Mouse (Mus musculus) intestine, postnatal 0 days (tissue): ENCODE results near the gene Hoxd11. TPM values are rescaled to one million over a fixed set of nuclear protein-coding genes. Genes with fewer than 3 reads are reported as not detected.

Source experiments
- ATAC-seq: fragments of 200-750 bp; cut with Nextera tagmentation; 2 replicates; pipeline ENCODE4 v1.8.0; 2017; ENCODE audit warnings: mild to moderate bottlenecking, moderate TSS enrichment, moderate library complexity
- H3K27ac ChIP-seq: fragments of 300-500 bp; sonication (generic); 2 replicates; pipeline ENCODE4 v1.5.1; 2014; ENCODE audit warnings: mild to moderate bottlenecking, low read depth, low read length, moderate library complexity
- H3K27me3 ChIP-seq: fragments of 300-500 bp; sonication (generic); replicated peaks from 2 replicates; pipeline ENCODE4 v1.6.1; 2014; ENCODE audit warnings: low read length, mixed read lengths; ENCODE audit not compliant: control insufficient read depth, insufficient read depth
- H3K36me3 ChIP-seq: fragments of 300-500 bp; sonication (generic); 2 replicates; pipeline ENCODE4 v1.6.1; 2014; ENCODE audit warnings: mild to moderate bottlenecking, moderate library complexity; ENCODE audit not compliant: control insufficient read depth, insufficient read depth
- H3K4me1 ChIP-seq: fragments of 300-500 bp; sonication (generic); replicated peaks from 2 replicates; pipeline ENCODE4 v1.6.1; 2014; ENCODE audit warnings: antibody characterized with exemption, low read length, mixed read lengths; ENCODE audit not compliant: control insufficient read depth, insufficient read depth
- H3K4me2 ChIP-seq: fragments of 300-500 bp; sonication (generic); replicated peaks from 2 replicates; pipeline ENCODE4 v1.6.1; 2014; ENCODE audit warnings: low read depth, mild to moderate bottlenecking, moderate library complexity
- H3K4me3 ChIP-seq: fragments of 300-500 bp; sonication (generic); 2 replicates; pipeline ENCODE4 v1.5.1; 2014; ENCODE audit warnings: low read depth, low read length
- H3K9ac ChIP-seq: fragments of 300-500 bp; sonication (generic); 2 replicates; pipeline ENCODE4 v1.6.1; 2014; ENCODE audit warnings: mild to moderate bottlenecking, low read depth, low read length
- H3K9me3 ChIP-seq: fragments of 300-500 bp; sonication (generic); 2 replicates; pipeline ENCODE4 v1.6.1; 2016; ENCODE audit warnings: mixed run types; ENCODE audit not compliant: control insufficient read depth
- CTCF ChIP-seq: sonication (generic); IDR thresholded peaks from 2 replicates; pipeline ENCODE4 v1.5.1; 2016; ENCODE audit warnings: low read depth, mild to moderate bottlenecking, control low read depth, antibody characterized with exemption, moderate library complexity
- WGBS: fragments of 180-500 bp; shearing (Covaris S2); extraction: QIAGEN DNeasy Blood & Tissue Kit; methylation state at CpG from one replicate; pipeline ENCODE4 v1.1.7; 2014; 5-methylcytosine and 5-hydroxymethylcytosine counted together
- polyA plus RNA-seq: library from polyadenylated mRNA; unstranded; fragments of >200 nt; fragmentation: Nextera tagmentation; extraction: Ambion mirVana; gene quantifications from 2 replicates; pipeline ENCODE4 v1.2.1, GENCODE M21; 2015

The Hoxd11 gene
- polyA plus RNA-seq, 1 experiment from 2014 or later, result 0.64 TPM

DNA sequence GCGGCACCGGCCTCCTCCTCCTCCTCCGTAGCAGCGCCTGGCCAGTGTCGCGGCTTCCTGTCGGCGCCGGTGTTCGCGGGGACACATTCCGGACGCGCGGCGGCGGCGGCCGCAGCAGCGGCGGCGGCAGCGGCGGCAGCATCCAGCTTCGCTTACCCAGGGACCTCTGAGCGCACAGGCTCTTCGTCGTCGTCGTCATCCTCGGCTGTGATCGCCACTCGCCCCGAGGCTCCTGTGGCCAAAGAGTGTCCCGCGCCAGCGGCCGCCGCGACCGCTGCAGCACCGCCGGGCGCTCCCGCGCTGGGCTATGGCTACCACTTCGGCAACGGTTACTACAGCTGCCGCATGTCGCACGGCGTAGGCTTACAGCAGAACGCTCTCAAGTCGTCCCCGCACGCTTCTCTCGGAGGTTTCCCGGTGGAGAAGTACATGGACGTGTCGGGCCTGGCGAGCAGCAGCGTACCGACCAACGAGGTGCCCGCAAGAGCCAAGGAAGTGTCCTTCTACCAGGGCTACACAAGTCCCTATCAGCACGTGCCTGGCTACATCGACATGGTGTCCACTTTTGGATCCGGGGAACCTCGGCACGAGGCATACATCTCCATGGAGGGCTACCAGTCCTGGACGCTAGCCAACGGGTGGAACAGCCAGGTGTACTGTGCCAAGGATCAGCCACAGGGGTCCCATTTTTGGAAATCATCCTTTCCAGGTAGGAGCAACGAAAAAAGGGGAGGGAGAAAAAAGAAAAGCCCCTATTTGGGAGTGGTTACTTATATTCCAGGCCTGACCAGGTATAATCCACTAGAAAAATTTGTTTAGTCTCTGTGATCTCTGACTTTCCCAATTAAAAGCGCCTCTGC, 10.8 kb upstream of the Hoxd11 start:
- Histone ChIP-seq H3K9me3 (no peaks in the 10 kb centered on the region), H3K36me3 (no peaks in the 10 kb centered on the region), H3K9ac (no peak overlapping the region), H3K4me1 (0 out of 2 replicates have a peak, but pooled peaks cover 3% of the 10 kb centered on the region), H3K27me3 (peaks cover 96% of the 10 kb centered on the region), H3K4me2 (peak overlapping the region; percentile 71), H3K27ac (no peak overlapping the region), H3K4me3 (peak overlapping the region; percentile 42)
- ATAC-seq, result peak; percentile 25; the same call in 1 of the 2 replicates
- no peak for TF ChIP-seq CTCF
- under 1% methylated on average over 65 of the region's 74 CpGs for WGBS

DNA sequence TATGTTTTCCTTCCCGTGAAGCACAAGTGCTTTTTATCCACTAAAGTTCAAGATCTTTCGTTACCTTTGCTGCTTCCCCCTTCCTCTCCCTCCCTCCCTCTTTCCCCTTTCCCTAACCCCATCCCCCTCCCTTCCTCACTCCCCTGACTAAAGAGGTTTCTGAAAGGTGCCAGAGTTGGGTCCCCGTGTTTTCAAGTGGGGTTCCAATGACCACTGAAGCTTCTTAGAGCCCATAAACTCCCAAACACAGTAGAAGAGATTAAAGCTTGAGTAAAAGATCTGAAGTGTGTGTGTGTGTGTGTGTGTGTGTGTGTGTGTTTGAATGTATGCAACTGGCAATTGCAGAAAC, 10.2 kb upstream of the Hoxd11 start:
- H3K4me2 ChIP-seq, result no peak overlapping the region
- no peak for TF ChIP-seq CTCF
- no peak overlapping the region for H3K4me3 ChIP-seq
- H3K36me3 ChIP-seq, result no peaks in the 10 kb centered on the region
- no peak overlapping the region for H3K27ac ChIP-seq
- no peaks in the 10 kb centered on the region for H3K9me3 ChIP-seq
- ATAC-seq, result no peak
- no peak overlapping the region for H3K9ac ChIP-seq
- WGBS, result 1% methylated on average over 3 of the region's 3 CpGs
- H3K4me1 ChIP-seq, result 0 out of 2 replicates have a peak, but pooled peaks cover 3% of the 10 kb centered on the region
- H3K27me3 ChIP-seq, result peaks cover 96% of the 10 kb centered on the region

DNA sequence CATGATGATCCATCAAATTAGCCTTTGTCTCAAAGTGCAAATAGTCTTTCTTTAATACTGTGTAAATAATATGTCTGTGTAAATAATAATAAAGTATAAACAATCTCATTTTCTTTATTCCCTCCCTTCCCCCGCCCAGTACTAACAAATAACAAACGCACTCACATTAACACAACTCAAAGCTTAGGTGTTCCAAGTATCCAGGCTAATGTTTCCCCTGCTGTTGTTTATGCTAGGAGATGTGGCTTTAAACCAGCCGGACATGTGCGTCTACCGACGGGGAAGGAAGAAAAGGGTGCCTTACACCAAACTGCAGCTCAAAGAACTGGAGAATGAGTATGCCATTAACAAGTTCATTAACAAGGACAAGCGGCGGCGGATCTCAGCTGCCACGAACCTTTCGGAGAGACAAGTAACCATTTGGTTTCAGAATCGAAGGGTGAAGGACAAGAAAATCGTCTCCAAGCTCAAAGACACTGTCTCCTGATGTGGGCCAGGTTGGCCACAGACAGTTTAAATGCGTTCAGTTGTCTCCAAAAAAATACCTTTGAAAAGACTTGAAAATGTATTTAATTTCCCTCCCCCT, 9.6 kb upstream of the Hoxd11 start:
- WGBS, result 2% methylated on average over 14 of the region's 14 CpGs

DNA sequence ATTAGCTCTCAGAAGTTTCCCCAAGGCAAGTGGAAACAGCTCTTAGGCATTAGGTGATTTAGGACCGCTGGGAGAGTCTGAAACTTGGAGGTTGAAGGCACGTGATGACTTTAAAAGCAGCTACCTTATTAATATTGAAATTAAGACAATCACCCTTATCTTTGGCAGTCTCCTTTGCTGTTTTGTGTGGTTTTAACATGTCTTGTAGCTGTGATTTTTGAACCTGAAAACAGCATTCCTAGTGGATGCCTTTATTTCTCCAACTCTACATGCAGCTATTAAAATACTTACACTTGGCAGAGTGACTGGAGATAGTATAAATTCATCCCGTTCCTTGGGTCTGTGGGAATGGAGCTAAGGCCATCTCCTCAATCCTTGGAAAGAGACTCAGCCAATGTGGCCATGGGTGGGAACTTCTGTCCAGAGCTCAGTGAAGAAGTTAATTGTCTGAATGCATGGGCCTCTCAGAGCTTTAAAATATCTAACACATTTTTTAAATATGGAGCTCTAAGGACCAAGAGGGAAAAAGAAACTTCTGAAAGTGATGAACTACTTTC, 8.6 kb upstream of the Hoxd11 start:
- Histone ChIP-seq H3K27me3 (peaks cover 97% of the 10 kb centered on the region), H3K4me3 (no peak overlapping the region), H3K9me3 (no peaks in the 10 kb centered on the region), H3K4me2 (no peak overlapping the region), H3K36me3 (no peaks in the 10 kb centered on the region), H3K4me1 (0 out of 2 replicates have a peak, but pooled peaks cover 3% of the 10 kb centered on the region), H3K9ac (no peak overlapping the region), H3K27ac (no peak overlapping the region)
- no peak for ATAC-seq
- TF ChIP-seq CTCF, result no peak
- WGBS, result 5% methylated on average over 3 of the region's 3 CpGs

More for the DNA sequence above, 9.6 kb upstream of the Hoxd11 start:
- no peak overlapping the region for H3K4me2 ChIP-seq
- no peak overlapping the region for H3K9ac ChIP-seq
- no peaks in the 10 kb centered on the region for H3K9me3 ChIP-seq
- 0 out of 2 replicates have a peak, but pooled peaks cover 3% of the 10 kb centered on the region for H3K4me1 ChIP-seq
- H3K4me3 ChIP-seq, result no peak overlapping the region
- H3K27me3 ChIP-seq, result peaks cover 96% of the 10 kb centered on the region
- H3K36me3 ChIP-seq, result no peaks in the 10 kb centered on the region
- TF ChIP-seq CTCF, result no peak
- no peak for ATAC-seq
- no peak overlapping the region for H3K27ac ChIP-seq

DNA sequence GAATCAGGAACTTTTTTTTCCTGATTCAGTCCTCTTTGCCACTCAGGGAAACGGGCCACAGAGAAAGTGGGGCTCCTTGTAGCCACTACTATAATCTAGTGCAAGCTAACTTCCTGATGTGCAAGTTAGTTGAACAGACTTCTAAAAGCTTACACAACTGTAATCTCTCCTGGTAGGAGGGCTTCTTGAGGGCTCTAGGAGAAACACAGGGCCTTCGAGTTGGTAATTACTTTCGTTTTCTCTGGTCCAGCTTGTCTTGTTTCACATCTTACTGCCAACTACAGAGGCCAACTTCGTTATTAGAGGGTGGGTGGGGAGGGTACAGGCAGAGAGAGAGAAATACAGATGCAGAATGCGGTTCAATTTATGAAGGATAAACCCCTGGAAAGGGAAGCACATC, 7.5 kb upstream of the Hoxd11 start:
- H3K4me2 ChIP-seq, result peak overlapping the region; percentile 33
- H3K27me3 ChIP-seq, result peaks cover 99% of the 10 kb centered on the region
- WGBS, result 13% methylated on average over 5 of the region's 5 CpGs
- H3K9ac ChIP-seq, result no peak overlapping the region
- 0 out of 2 replicates have a peak, but pooled peaks cover 3% of the 10 kb centered on the region for H3K4me1 ChIP-seq
- H3K9me3 ChIP-seq, result no peaks in the 10 kb centered on the region
- H3K4me3 ChIP-seq, result peak overlapping the region; percentile 38; the same call in 1 of the 2 replicates
- H3K27ac ChIP-seq, result no peak overlapping the region
- TF ChIP-seq CTCF, result no peak
- H3K36me3 ChIP-seq, result no peaks in the 10 kb centered on the region
- no peak for ATAC-seq
